ENCODE assay signal across 9 mouse cellular contexts in the genomic region with DNA sequence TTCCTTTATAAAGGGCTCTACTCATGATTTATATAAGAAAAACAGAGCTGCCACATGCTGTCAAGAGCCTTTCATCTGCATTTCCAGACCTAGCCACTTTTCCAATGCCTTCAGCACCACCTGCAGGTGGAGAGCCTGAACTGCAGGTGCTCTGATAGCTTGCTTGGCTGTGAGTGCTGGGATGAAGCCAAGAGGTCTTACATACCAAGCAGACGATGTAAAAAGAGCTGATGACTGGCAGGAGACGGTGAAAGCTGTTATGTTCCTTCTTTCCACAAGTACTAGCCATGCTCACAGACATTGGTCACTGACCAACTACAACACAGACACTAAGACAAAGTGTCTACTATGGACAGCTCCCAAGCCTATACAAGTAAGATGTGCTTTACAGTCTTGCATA. TPM values are rescaled to one million over a fixed set of nuclear protein-coding genes. Genes with fewer than 3 reads are reported as not detected.
DNase-seq lines count a peak whose midpoint lies in the region; ATAC-seq and TF ChIP-seq lines count a peak whose summit lies in the region.
"Had no signal": no experiment of that assay in that cellular context is flagged by ENCODE, and none has a peak within 500 bp of the region (broad histone marks: within the 10 kb centered on the region; RNA-seq: fewer than 3 reads in every experiment).

No protein-coding gene starts in this region.

- peaks cover 7 to 41% of the 10 kb centered on the region in 2 experiments for H3K4me1 ChIP-seq in CH12.LX (ENCODE audit: control insufficient read depth in 1 of 2, insufficient read depth in 2 of 2)
- H3K4me1 ChIP-seq in forebrain, embryonic 10.5 days = 0 out of 2 replicates have a peak, but pooled peaks cover 4% of the 10 kb centered on the region
- peaks cover 15% of the 10 kb centered on the region for H3K4me1 ChIP-seq in heart, embryonic 16.5 days (ENCODE audit: control insufficient read depth, insufficient read depth, low read length)
- H3K4me1 ChIP-seq in liver, postnatal 0 days (ENCODE audit: insufficient read depth) = peaks cover 8% of the 10 kb centered on the region

- no peak overlapping the region for H3K9ac ChIP-seq in CH12.LX (ENCODE audit: insufficient read depth, low read depth)
- H3K9ac ChIP-seq in heart, embryonic 16.5 days (ENCODE audit: low read length) = no peak overlapping the region
- no peak overlapping the region for H3K9ac ChIP-seq in liver, postnatal 0 days (replicated peaks)
- H3K9ac ChIP-seq: limb, embryonic 12.5 days had no signal

- DNase-seq in CH12.LX (ENCODE audit: extremely low read depth) = peak; percentile 88
- peak; percentile 86 for DNase-seq in brain, embryonic 18.5 days (ENCODE audit: low read depth, low spot score)
- peak; percentile 71 for DNase-seq in forebrain, embryonic 10.5 days (ENCODE audit: extremely low spot score, low spot score)
- DNase-seq in kidney, postnatal 14 days = peak; percentile 91
- peak; percentile 85 for DNase-seq in liver, postnatal 0 days
- peak; percentile 67 to 73 for DNase-seq in thymus, adult 18-20 months

- no peak overlapping the region for H3K4me2 ChIP-seq in CH12.LX (ENCODE audit: insufficient read depth, low read depth, poor library complexity, severe bottlenecking)
- no peak overlapping the region for H3K4me2 ChIP-seq in heart, embryonic 16.5 days (ENCODE audit: low read depth, low read length)
- H3K4me2 ChIP-seq in liver, postnatal 0 days (ENCODE audit: low read depth, low read length) = no peak overlapping the region
- H3K4me2 ChIP-seq: limb, embryonic 12.5 days had no signal

- no peaks in the 10 kb centered on the region for H3K9me3 ChIP-seq in CH12.LX (replicated peaks; ENCODE audit: low read length)
- H3K9me3 ChIP-seq in forebrain, embryonic 10.5 days = no peaks in the 10 kb centered on the region
- H3K9me3 ChIP-seq in heart, embryonic 16.5 days (replicated peaks; ENCODE audit: control insufficient read depth, low read length) = no peaks in the 10 kb centered on the region
- no peaks in the 10 kb centered on the region for H3K9me3 ChIP-seq in liver, postnatal 0 days (ENCODE audit: low read length)
- H3K9me3 ChIP-seq: limb, embryonic 12.5 days had no signal

- 24% methylated on average over 2 of the region's 2 CpGs for WGBS in forebrain, embryonic 10.5 days
- 3% methylated on average over 2 of the region's 2 CpGs for WGBS in heart, embryonic 16.5 days
- 4% methylated on average over 2 of the region's 2 CpGs for WGBS in liver, postnatal 0 days (ENCODE audit: insufficient replicate concordance)

- peak; percentile 99 for TF ChIP-seq CTCF in CH12.LX (conservative IDR thresholded peaks at IDR 0.05 in 1 of 2, IDR thresholded peaks at IDR 0.05 in 1 of 2; ENCODE audit: low read depth in 2 of 2, low read length in 2 of 2)
- TF ChIP-seq CTCF in liver, postnatal 0 days (IDR thresholded peaks at IDR 0.05; ENCODE audit: low read depth) = peak; percentile 97

- in situ Hi-C loops in CH12.LX (cut with MboI; ENCODE audit: low pct_ligation_motif_present, low pct_unique_long_range_greater_than_20kb, low sequenced_read_pairs) = no loop called here

- TF ChIP-seq RAD21 in CH12.LX (IDR thresholded peaks at IDR 0.05; ENCODE audit: low read depth, low read length) = no peak; the same call in none of the 2 replicates

- ATAC-seq in heart, embryonic 16.5 days (replicated peaks; ENCODE audit: extremely low read depth, insufficient read depth, low FRiP score) = peak; percentile 77
- ATAC-seq in liver, postnatal 0 days = peak; percentile 73
- ATAC-seq in neutrophil, adult 5-6 weeks (ENCODE audit: extremely low read depth, insufficient number of reproducible peaks, low FRiP score, poor library complexity, severe bottlenecking) = peak; percentile 84

- peaks cover 54% of the 10 kb centered on the region for H3K79me2 ChIP-seq in CH12.LX (replicated peaks; ENCODE audit: control insufficient read depth, extremely low read depth, insufficient read depth, poor library complexity, severe bottlenecking)

- H3K27me3 ChIP-seq in CH12.LX (replicated peaks) = no peaks in the 10 kb centered on the region
- no peaks in the 10 kb centered on the region for H3K27me3 ChIP-seq in forebrain, embryonic 10.5 days (ENCODE audit: poor library complexity, severe bottlenecking)
- H3K27me3 ChIP-seq in heart, embryonic 16.5 days (ENCODE audit: control insufficient read depth, insufficient read depth, low read length) = no peaks in the 10 kb centered on the region
- H3K27me3 ChIP-seq in liver, postnatal 0 days (ENCODE audit: insufficient read depth, low read length) = no peaks in the 10 kb centered on the region
- H3K27me3 ChIP-seq: limb, embryonic 12.5 days had no signal

- no peak overlapping the region for H3K27ac ChIP-seq in CH12.LX (ENCODE audit: insufficient read depth, low read depth)
- no peak overlapping the region for H3K27ac ChIP-seq in forebrain, embryonic 10.5 days
- peak overlapping the region; percentile 19 for H3K27ac ChIP-seq in heart, embryonic 16.5 days (ENCODE audit: low read length)
- no peak overlapping the region for H3K27ac ChIP-seq in liver, postnatal 0 days (ENCODE audit: low read depth)
- H3K27ac ChIP-seq: limb, embryonic 12.5 days had no signal

- no peak for TF ChIP-seq EP300 in CH12.LX (IDR thresholded peaks at IDR 0.05; ENCODE audit: low read length)
- TF ChIP-seq EP300 in liver, postnatal 0 days (IDR thresholded peaks at IDR 0.05; ENCODE audit: low read depth) = no peak

- dilution Hi-C loops in CH12.LX (cut with MboI; ENCODE audit: extremely low pct_ligation_motif_present, extremely low pct_unique_long_range_greater_than_20kb, low sequenced_read_pairs) = no loop called here

- no peak overlapping the region for H3K4me3 ChIP-seq in CH12.LX (replicated peaks in 1 of 3; ENCODE audit: low read depth in 2 of 3, low read length in 2 of 3, poor library complexity in 1 of 3)
- no peak overlapping the region for H3K4me3 ChIP-seq in forebrain, embryonic 10.5 days
- H3K4me3 ChIP-seq in heart, embryonic 16.5 days (ENCODE audit: low read length) = no peak overlapping the region
- H3K4me3 ChIP-seq in liver, postnatal 0 days (ENCODE audit: low read depth, low read length) = no peak overlapping the region
- H3K4me3 ChIP-seq: limb, embryonic 12.5 days had no signal

- no peak for TF ChIP-seq POLR2A in CH12.LX (IDR thresholded peaks at IDR 0.05; ENCODE audit: low read depth, low read length)

- peaks cover 29 to 68% of the 10 kb centered on the region in 2 experiments for H3K36me3 ChIP-seq in CH12.LX (replicated peaks in 1 of 2; ENCODE audit: control insufficient read depth in 1 of 2, insufficient read depth in 1 of 2, low read length in 1 of 2)
- peaks cover 62% of the 10 kb centered on the region for H3K36me3 ChIP-seq in forebrain, embryonic 10.5 days (replicated peaks)
- peaks cover 3% of the 10 kb centered on the region; the same call in 1 of the 2 replicates for H3K36me3 ChIP-seq in heart, embryonic 16.5 days (ENCODE audit: control insufficient read depth, insufficient read depth)
- H3K36me3 ChIP-seq in liver, postnatal 0 days (replicated peaks; ENCODE audit: insufficient read depth, low read length) = peaks cover 18% of the 10 kb centered on the region

TF ChIP-seq in CH12.LX, 34 proteins besides CTCF, POLR2A, EP300 and RAD21 (continues in another document):
- TF ChIP-seq SMC3 (IDR thresholded peaks at IDR 0.05; ENCODE audit: low read depth, low read length) = peak; percentile 96
- TF ChIP-seq IRF4 (IDR thresholded peaks at IDR 0.05; ENCODE audit: low read depth, low read length) = no peak
- TF ChIP-seq TCF12 (IDR thresholded peaks at IDR 0.05; ENCODE audit: low read depth, low read length) = no peak
- no peak for TF ChIP-seq JUND (conservative IDR thresholded peaks at IDR 0.05; ENCODE audit: low read depth, low read length)
- no peak for TF ChIP-seq GABPA (IDR thresholded peaks at IDR 0.05; ENCODE audit: insufficient replicate concordance, low read depth, low read length)
- TF ChIP-seq NELFE (IDR thresholded peaks at IDR 0.05; ENCODE audit: low read depth, low read length) = peak; percentile 45; the same call in 1 of the 2 replicates
- no peak for TF ChIP-seq ELF1 (IDR thresholded peaks at IDR 0.05; ENCODE audit: low read depth, low read length)
- TF ChIP-seq ZC3H11A (IDR thresholded peaks at IDR 0.05; ENCODE audit: low read depth, low read length) = peak; percentile 63; the same call in 1 of the 2 replicates
- TF ChIP-seq ETS1 (conservative IDR thresholded peaks at IDR 0.05; ENCODE audit: low read depth, low read length) = no peak
- TF ChIP-seq BHLHE40 (IDR thresholded peaks at IDR 0.05; ENCODE audit: low read depth, low read length) = no peak
- no peak for TF ChIP-seq SIN3A (IDR thresholded peaks at IDR 0.05; ENCODE audit: low read length)
- no peak for TF ChIP-seq CHD2 (IDR thresholded peaks at IDR 0.05; ENCODE audit: low read length)
- TF ChIP-seq ZMIZ1 (IDR thresholded peaks at IDR 0.05; ENCODE audit: low read depth, low read length) = no peak
- TF ChIP-seq MEF2A (IDR thresholded peaks at IDR 0.05; ENCODE audit: borderline replicate concordance, low read depth, low read length) = no peak

RNA-seq across cellular contexts. Expression of gene A730071L15Rik, which starts 12.0 kb away (rescaled TPM):
- 0.42 and 0.46 TPM in 2 replicates for total RNA-seq in CH12.LX (2012; rRNA removed)
- not detected in 2 replicates for total RNA-seq in CH12.LX (2014; rRNA removed)
- not detected in 2 replicates for polyA plus RNA-seq in CH12.LX (2012; ENCODE audit: insufficient read length, low read depth)
- polyA plus RNA-seq in forebrain, embryonic 10.5 days (2016; fragmentation: Nextera tagmentation; extraction: Ambion mirVana) = 0.57 TPM in 2 replicates
- 0.25 and 0.39 TPM in 2 replicates for polyA plus RNA-seq in heart, embryonic 16.5 days (2015; fragmentation: Nextera tagmentation; extraction: Ambion mirVana)
- polyA plus RNA-seq in liver, postnatal 0 days (2015; fragmentation: Nextera tagmentation; extraction: Ambion mirVana) = 0.28 and 0.31 TPM in 2 replicates
- total RNA-seq in neutrophil, adult 5-6 weeks (2017) = 1.8 and 1.9 TPM in 2 replicates

RNA-seq across cellular contexts. Expression of gene Nudcd3, which starts 12.3 kb away (rescaled TPM):
- 35.6 and 41.2 TPM in 2 replicates for total RNA-seq in CH12.LX (2012; rRNA removed)
- total RNA-seq in CH12.LX (2014; rRNA removed) = 30.1 and 30.7 TPM in 2 replicates
- polyA plus RNA-seq in CH12.LX (2012; ENCODE audit: insufficient read length, low read depth) = 78.0 and 82.2 TPM in 2 replicates
- polyA plus RNA-seq in forebrain, embryonic 10.5 days (2016; fragmentation: Nextera tagmentation; extraction: Ambion mirVana) = 56.5 and 57.3 TPM in 2 replicates
- polyA plus RNA-seq in heart, embryonic 16.5 days (2015; fragmentation: Nextera tagmentation; extraction: Ambion mirVana) = 35.9 and 38.8 TPM in 2 replicates
- polyA plus RNA-seq in liver, postnatal 0 days (2015; fragmentation: Nextera tagmentation; extraction: Ambion mirVana) = 7.7 and 9.2 TPM in 2 replicates
- total RNA-seq in neutrophil, adult 5-6 weeks (2017) = 38.5 and 39.4 TPM in 2 replicates

RNA-seq across cellular contexts. Expression of gene Npc1l1, which starts 42.1 kb away (rescaled TPM):
- total RNA-seq in CH12.LX (2012; rRNA removed) (not detected in 2 replicates), CH12.LX (2014; rRNA removed) (0.05 TPM in 1 of 2 replicates, not detected in the other)
- polyA plus RNA-seq in CH12.LX (2012; ENCODE audit: insufficient read length, low read depth) = 0.05 and 0.09 TPM in 2 replicates
- not detected in 2 replicates for polyA plus RNA-seq in forebrain, embryonic 10.5 days (2016; fragmentation: Nextera tagmentation; extraction: Ambion mirVana)
- 0.02 and 0.34 TPM in 2 replicates for polyA plus RNA-seq in heart, embryonic 16.5 days (2015; fragmentation: Nextera tagmentation; extraction: Ambion mirVana)
- polyA plus RNA-seq in liver, postnatal 0 days (2015; fragmentation: Nextera tagmentation; extraction: Ambion mirVana) = not detected in 2 replicates
- total RNA-seq in neutrophil, adult 5-6 weeks (2017) = 0.12 TPM in 1 of 2 replicates, not detected in the other
- polyA plus RNA-seq: limb, embryonic 12.5 days had no signal
